Mouse (Mus musculus) hindbrain, embryonic 14.5 days (tissue): ENCODE results near the gene Snapc5. TPM values are rescaled to one million over a fixed set of nuclear protein-coding genes. Genes with fewer than 3 reads are reported as not detected.

Source experiments
- ATAC-seq: fragments of 200-750 bp; cut with Nextera tagmentation; 2 replicates; pipeline ENCODE4 v1.8.0; 2017; ENCODE audit warnings: moderate number of reproducible peaks, mild to moderate bottlenecking, moderate TSS enrichment, moderate library complexity; ENCODE audit not compliant: low FRiP score
- DNase-seq: peaks from one replicate; pipeline ENCODE4 v3.0.0-alpha.2; 2015; ENCODE audit warnings: low spot score
- H3K27ac ChIP-seq: fragments of 300-500 bp; sonication (generic); 2 replicates; pipeline ENCODE4 v1.5.1; 2014; ENCODE audit warnings: mild to moderate bottlenecking, moderate library complexity
- H3K27me3 ChIP-seq: fragments of 300-500 bp; sonication (generic); 2 replicates; pipeline ENCODE4 v1.6.1; 2014; ENCODE audit warnings: mild to moderate bottlenecking, low read length, mixed read lengths; ENCODE audit not compliant: control insufficient read depth, insufficient read depth
- H3K36me3 ChIP-seq: fragments of 300-500 bp; sonication (generic); replicated peaks from 2 replicates; pipeline ENCODE4 v1.6.1; 2014; ENCODE audit not compliant: control insufficient read depth, insufficient read depth
- H3K4me1 ChIP-seq: fragments of 300-500 bp; sonication (generic); replicated peaks from 2 replicates; pipeline ENCODE4 v1.6.1; 2014; ENCODE audit warnings: antibody characterized with exemption, low read length, mixed read lengths; ENCODE audit not compliant: control insufficient read depth, insufficient read depth
- H3K4me2 ChIP-seq: fragments of 300-500 bp; sonication (generic); replicated peaks from 2 replicates; pipeline ENCODE4 v1.6.1; 2014; ENCODE audit warnings: mild to moderate bottlenecking, moderate library complexity
- H3K4me3 ChIP-seq: fragments of 300-500 bp; sonication (generic); replicated peaks from 2 replicates; pipeline ENCODE4 v1.5.1; 2014; ENCODE audit warnings: mild to moderate bottlenecking, low read length
- H3K9ac ChIP-seq: fragments of 300-500 bp; sonication (generic); 2 replicates; pipeline ENCODE4 v1.6.1; 2014
- H3K9me3 ChIP-seq: fragments of 300-500 bp; sonication (generic); 2 replicates; pipeline ENCODE4 v1.6.1; 2016; ENCODE audit warnings: low read length; ENCODE audit not compliant: control insufficient read depth
- WGBS: fragments of 180-500 bp; shearing (Covaris S2); extraction: QIAGEN DNeasy Blood & Tissue Kit; methylation state at CpG from one replicate; pipeline ENCODE4 v1.1.7; 2014; 5-methylcytosine and 5-hydroxymethylcytosine counted together
- microRNA-seq: library from miRNA; unstranded; fragments of <30 nt; microRNA quantifications from one replicate; pipeline ENCODE4, GENCODE M21; 2016
- polyA plus RNA-seq: library from polyadenylated mRNA; unstranded; fragments of >200 nt; fragmentation: Nextera tagmentation; extraction: Ambion mirVana; gene quantifications from 2 replicates; pipeline ENCODE4 v1.2.1, GENCODE M21; 2014

The Snapc5 gene
- polyA plus RNA-seq, 1 experiment from 2014 or later: 27.0 TPM

DNA sequence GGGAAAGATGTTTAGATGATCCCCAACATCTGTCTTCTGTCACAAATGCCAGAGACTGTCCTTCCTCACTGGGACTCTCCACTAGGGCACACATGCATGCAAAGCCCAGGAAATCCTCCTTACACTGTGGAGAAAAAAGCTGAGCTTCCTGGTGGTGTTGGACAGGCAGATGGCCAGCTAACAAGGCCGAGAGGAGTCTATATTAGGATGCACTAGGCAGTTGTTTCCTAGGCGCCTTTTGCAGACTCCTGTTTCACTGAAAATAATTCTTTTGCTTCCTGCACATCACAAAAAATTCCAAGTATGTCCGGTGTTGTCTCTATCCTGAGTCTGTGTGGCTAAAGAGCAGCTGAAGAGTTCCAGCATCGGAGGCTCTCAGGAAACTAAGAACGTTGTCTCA lies 52.1 kb downstream of the Snapc5 start:
- ATAC-seq (no peak), DNase-seq (no peak)
- 84% methylated on average over 5 of the region's 5 CpGs for WGBS
- no peak overlapping the region for H3K4me2 ChIP-seq
- H3K9me3 ChIP-seq: no peaks in the 10 kb centered on the region
- no peak overlapping the region for H3K27ac ChIP-seq
- no peak overlapping the region for H3K4me3 ChIP-seq
- H3K9ac ChIP-seq: peak overlapping the region; percentile 3; the same call in 1 of the 2 replicates
- H3K36me3 ChIP-seq: no peaks in the 10 kb centered on the region
- peaks cover 16% of the 10 kb centered on the region for H3K4me1 ChIP-seq
- no peaks in the 10 kb centered on the region for H3K27me3 ChIP-seq

DNA sequence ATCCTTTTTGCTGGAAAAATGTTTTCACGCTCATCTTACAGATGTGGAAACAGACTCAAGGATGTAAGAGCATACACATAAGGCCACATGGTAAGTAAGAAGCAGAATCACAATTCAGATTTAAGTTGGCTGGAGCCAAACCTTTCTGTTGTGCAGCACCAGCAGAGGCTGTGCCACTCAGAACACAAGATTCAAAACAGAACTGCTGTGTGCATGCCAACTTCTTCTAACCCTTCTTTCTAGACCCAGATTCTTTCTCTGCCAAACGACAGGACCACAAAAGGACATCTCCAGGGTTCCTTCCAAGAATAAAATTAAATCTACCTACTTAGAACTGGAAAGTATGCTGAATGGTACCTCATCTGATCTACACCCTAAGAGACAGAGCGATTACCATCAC lies 52.6 kb downstream of the Snapc5 start:
- H3K4me2 ChIP-seq: no peak overlapping the region
- ATAC-seq: no peak

DNA sequence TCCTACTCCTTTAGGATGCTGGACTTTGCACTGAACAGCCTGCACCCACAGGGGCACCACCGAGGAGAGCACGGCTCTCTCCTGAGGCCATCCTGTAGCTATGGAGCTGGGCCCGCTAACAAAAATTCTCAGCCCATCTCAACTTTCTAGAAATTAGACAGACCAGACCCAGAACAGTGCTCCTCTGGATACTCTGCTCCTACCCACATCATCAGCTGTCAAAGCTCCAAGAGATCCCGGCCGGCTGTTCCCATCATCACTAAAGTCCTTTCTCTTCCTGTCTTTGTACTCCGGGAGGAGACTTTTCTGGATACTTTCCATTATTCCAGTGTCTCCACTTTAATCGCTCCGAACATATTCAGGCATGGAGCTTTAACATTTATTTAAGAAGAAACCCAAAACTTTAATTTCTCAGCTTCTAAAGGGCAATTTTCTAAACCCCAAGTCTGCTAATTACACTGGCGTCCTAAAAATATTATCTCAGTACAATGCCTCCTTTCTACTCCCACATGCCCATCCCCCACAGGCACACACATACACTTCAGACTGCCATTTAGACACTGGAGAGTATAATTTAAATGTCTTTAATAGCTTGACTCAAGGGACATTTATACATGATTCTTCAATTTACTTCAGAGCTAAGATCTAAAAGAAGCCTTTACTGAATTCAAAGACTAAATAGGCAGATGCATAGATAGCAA lies 53.3 kb downstream of the Snapc5 start:
- no peak overlapping the region for H3K4me3 ChIP-seq
- no peak overlapping the region for H3K9ac ChIP-seq
- peak overlapping the region; percentile 35; the same call in 1 of the 2 replicates for H3K27ac ChIP-seq
- peak; percentile 26 for DNase-seq
- no peaks in the 10 kb centered on the region for H3K27me3 ChIP-seq
- H3K4me1 ChIP-seq: peaks cover 16% of the 10 kb centered on the region
- H3K4me2 ChIP-seq: no peak overlapping the region
- no peaks in the 10 kb centered on the region for H3K9me3 ChIP-seq
- no peaks in the 10 kb centered on the region for H3K36me3 ChIP-seq
- ATAC-seq: no peak
- 60% methylated on average over 9 of the region's 9 CpGs for WGBS

More for the DNA sequence above, 52.6 kb downstream of the Snapc5 start:
- Histone ChIP-seq H3K9me3 (no peaks in the 10 kb centered on the region), H3K27ac (no peak overlapping the region), H3K4me1 (peaks cover 16% of the 10 kb centered on the region), H3K27me3 (no peaks in the 10 kb centered on the region), H3K9ac (peak overlapping the region; percentile 3; the same call in 1 of the 2 replicates), H3K36me3 (no peaks in the 10 kb centered on the region), H3K4me3 (no peak overlapping the region)
- 79% methylated on average over 3 of the region's 3 CpGs for WGBS
- DNase-seq: no peak

Small RNA genes within 50 kb of the gene (microRNA-seq; reads per million reads assigned to microRNA genes)
- not detected for gene Gm24106

Other genes with a start within 250 kb of the Snapc5 start
- 2.3 and 2.7 TPM in 2 replicates for gene Smad6, start 157.2 kb upstream of the Snapc5 start, polyA plus RNA-seq
- gene Lctl, start 62.1 kb upstream of the Snapc5 start, polyA plus RNA-seq: not detected in 2 replicates
- gene Zwilch, start 6.2 kb upstream of the Snapc5 start, polyA plus RNA-seq: 3.6 and 4.3 TPM in 2 replicates
- gene Rpl4, start 5.9 kb upstream of the Snapc5 start, polyA plus RNA-seq: 650 and 656 TPM in 2 replicates
- 2.7 and 2.8 TPM in 2 replicates for gene Uchl4, start 55.9 kb downstream of the Snapc5 start, polyA plus RNA-seq
- 66.4 and 74.4 TPM in 2 replicates for gene Map2k1, start 74.4 kb downstream of the Snapc5 start, polyA plus RNA-seq
- 71.8 and 73.3 TPM in 2 replicates for gene Tipin, start 102.3 kb downstream of the Snapc5 start, polyA plus RNA-seq
- gene Dis3l, start 162.0 kb downstream of the Snapc5 start, polyA plus RNA-seq: 21.1 and 23.2 TPM in 2 replicates
- 15.6 and 17.4 TPM in 2 replicates for gene Megf11, start 206.4 kb downstream of the Snapc5 start, polyA plus RNA-seq